Mouse (Mus musculus): ENCODE measurements around the gene Vps53.
A peak's percentile ranks its signal among the peaks of the same experiment; 100 is the strongest.

The Vps53 gene

DNA sequence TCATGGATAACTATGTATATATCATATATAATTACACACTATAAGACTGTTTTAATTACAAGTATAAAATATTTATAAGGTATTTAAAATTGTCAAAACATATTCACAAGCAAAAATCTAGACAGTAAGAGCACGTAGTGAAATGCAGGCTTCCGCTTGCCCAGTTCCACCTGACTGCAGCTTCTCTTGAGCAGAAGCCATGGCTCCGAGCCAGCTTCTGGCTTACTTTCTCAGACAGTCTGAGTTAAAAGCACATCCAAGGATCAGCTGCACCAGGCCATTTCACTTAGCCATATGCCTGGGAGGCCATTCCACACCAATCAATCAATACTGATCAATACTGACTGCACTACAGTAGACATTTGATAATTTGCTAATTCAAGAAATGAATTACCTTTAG lies 10.5 kb downstream of the Vps53 start:
- DNase-seq (ENCODE audit: low spot score in 2 of 2) = peak in 1 of 2 experiments; percentile 17

DNA sequence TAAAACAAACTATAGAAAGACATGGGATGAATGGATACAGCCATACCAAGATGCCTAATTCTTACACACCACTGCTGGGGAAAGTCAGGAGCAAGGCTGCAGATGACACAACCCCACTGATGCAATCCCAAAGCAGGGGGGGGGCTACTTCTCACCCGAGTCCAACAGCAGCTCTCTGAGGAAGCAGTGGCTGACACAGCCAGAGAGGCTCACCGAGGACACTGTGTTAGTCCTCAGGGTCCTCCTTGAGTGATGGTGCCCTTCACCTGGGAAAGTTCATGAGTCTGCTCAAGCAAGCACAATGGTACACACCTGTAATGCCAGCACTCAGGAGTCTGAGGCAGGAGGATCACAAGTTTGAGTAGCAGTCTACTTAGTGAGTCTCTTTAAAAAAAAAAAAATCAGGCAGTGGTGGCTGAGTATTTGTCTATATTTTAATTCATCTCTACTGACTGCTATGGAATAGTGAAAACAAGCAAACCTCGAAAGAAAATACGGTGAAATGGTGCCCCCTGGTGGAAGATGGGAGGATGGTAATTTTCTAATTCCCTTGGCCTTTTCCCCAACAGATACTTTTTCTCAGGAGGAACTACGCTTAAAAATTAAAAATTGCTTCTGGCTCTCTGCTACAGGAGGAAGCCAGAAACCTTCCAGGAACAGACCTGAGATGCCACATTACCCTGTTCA lies 12.2 kb downstream of the Vps53 start:
- DNase-seq (ENCODE audit: low spot score in 2 of 2) = peak; percentile 36 to 78

DNA sequence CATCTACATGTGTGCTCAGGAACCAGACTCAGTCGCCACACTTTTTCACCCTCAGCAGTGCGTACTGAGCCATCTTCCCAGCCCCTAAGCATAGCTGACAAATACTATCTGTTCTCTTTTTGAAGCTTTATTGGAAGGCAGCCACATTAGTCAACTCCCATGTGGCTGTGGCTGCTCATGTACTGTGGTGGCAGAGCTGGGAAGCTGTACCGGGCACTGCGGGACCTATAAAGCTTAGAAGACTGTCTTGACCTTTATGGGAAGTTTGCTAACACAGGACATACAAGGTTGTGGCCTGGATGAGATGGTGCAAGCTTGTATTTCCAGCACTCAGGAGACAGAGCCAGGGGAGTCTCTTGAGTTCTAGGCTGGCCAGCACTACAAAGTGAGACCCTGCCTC lies 12.8 kb downstream of the Vps53 start:
- no peak for DNase-seq (ENCODE audit: low spot score in 2 of 2)

DNA sequence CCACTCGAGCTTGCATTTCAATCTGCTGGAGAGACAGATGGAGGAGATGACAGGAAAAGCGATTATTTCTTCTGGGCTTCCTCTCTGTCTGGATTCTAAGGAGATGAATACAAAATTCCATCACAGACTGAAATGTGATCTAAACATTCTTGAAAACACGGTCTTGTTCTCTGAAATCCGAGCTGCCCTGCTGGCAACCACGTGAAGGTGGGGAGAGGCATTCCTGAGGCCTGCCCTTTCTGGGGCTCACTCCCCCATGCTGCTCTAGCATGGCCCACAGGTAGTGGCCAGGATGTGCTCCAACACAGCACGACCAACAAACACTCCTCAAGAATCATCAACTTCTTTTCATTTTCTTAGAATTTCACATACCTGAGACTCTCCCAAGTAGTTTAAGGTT lies 19.2 kb downstream of the Vps53 start:
- no peak for DNase-seq (ENCODE audit: low spot score in 2 of 2)

DNA sequence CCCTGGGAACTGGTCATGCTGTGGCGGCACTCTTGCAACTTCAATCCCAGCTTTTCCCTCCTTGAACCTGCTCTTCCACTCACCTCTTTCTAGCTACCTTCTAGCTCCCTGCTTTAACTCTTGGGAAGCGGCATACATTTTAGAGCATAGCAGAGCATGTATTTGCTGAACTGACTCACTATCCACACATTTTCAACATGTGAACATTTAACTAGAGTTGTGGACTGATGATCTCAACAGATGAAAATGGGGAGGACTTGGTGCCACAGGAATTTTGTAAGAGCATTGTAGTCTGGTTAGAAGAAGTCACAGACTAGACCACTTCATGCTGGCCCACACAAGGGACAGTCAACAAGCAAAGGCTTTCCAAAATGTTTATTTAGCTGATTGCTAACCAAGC lies 21.1 kb downstream of the Vps53 start:
- DNase-seq (ENCODE audit: low spot score in 2 of 2) = no peak

DNA sequence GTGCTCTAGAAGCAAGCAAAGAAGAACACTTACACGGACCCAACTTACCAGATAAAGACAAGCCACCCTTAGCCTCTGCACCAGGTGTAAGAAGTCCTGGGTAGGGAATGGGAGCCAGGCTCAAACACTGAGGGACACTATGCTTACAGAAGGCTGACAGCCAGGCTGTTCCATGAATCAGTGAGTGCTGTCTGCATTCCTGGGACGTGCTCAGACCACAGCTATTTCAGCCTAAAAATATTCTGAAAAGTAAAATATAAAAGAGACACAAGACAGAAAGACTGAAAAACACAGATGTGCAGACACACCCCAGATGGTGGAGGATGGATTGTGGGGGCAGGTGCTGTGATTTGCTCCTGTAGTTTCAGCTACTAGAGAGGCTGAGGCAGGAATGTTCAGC lies 24.6 kb downstream of the Vps53 start:
- no peak for DNase-seq (ENCODE audit: low spot score in 2 of 2)

GRCm38 (mm10) chr11:76154200-76154599 lies 25.2 kb downstream of the Vps53 start:
- DNase-seq (ENCODE audit: low spot score in 2 of 2) = no peak

DNA sequence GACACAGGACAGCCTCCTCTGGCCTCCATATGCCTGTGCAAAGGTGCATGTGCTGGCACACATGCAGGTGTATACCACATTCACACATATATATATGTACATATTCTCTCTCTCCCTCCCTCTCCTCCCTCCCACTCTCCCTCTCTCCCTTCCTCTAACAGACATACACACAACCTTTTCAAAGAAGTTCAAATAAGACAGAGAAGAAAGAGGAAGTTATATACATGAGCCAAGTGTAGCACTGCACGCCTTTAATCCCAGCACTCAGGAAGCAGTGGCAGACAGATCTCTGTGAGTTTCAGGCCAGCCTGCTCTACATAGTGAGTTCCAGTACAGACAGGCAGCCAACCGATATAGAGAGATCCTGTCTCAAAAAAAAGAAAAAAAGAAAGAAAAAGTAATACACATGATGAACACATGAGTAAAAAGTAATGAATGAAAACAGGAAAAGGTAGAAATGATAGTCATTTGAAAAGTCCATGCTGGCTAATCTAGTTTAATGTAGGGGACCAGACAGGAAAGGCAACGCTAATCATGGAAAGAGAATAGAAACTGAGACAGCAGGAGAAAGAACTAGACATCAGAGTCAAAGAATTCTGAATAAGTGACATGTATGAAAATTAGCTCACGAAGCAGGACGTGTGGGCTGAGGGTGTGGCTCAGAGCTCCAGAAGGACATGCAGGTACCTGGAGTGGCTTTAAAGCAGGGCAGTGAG lies 26.1 kb downstream of the Vps53 start:
- no peak for DNase-seq (ENCODE audit: low spot score in 2 of 2)

GRCm38 (mm10) chr11:76150980-76151379 lies 28.5 kb downstream of the Vps53 start:
- no peak for DNase-seq (ENCODE audit: low spot score in 2 of 2)

DNA sequence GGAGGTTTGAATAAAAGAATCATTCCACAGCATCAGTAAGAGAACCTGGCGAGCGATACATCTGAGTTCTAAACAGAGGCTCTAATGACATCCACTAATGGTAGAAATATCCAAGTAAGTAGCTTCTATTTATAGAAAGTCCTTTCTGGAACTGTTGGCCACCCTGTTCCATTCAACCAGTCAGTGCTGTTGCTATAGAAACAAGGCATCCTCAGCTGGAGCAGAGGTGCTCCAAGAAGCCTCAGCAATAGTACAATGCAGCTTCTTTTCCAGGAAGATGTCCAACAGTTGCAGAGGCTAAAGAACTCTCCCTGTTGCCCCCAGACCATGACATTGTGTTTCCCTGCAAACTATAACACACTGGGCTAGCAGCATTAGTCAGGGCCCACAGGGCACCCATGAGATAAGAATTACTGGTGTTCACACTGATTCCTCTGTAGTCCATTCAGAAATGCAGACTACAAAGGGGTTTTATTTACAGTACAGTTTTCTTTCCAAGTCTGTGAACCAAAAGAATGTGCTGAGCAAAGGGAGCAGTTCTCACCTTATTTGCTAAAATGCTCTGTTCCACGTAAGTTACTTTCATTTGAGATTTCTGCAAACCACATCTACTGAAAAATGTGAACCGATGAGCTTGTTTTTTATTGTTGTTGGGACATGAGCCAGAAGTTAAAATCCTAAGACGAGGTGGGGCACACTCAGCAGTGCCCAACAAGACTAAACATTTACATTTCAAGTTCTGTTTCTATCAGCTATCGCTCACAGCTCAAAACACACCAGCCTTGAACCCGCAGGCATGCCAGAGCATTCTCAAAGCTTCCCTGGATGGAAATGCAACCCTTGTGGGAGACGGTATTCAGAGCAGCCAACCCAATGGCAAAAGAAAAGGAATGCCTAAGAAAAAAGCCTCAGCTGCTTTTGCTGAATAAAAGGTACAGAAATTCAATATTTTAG lies 31.1 kb downstream of the Vps53 start:
- no peak for DNase-seq (ENCODE audit: low spot score in 2 of 2)

DNA sequence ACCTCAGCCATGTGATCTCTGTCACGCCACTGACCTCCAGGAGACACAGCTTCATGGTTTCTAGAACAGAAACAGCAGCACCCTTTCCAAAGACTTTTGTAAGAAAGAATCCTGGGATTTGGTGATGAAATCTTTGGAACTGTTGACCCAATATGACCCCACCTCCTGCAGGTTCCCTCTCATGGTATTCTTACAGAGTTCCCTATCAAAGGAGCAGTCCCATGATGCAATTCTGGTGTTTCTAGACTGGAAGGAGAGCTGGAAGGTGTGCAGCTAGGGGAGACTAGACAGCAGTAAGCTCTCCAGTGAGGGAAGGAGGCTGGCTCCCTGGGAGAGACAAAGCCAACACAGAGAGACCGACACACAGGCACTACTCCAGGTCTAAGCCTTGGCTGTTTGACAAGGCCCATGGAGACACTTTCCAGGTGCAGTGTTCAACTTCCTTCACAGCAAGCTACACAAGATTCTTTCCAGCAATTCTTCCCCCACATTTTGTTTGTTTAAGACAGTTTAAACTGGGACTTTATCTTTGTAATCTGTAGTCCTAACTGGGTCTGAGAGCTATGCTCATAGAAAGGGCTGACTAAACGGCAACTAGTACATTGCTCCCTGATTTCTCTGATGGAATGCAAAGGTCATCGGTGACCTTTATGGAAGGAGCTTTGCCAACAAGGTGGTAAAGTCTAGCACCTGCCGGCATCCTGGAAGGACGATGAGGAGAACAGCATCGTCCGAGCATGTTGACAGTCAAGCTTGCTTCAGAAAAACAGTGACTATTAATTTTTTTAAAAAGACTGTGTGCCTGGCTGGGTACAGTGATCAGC lies 33.0 kb downstream of the Vps53 start:
- DNase-seq (ENCODE audit: low spot score in 2 of 2) = no peak

DNA sequence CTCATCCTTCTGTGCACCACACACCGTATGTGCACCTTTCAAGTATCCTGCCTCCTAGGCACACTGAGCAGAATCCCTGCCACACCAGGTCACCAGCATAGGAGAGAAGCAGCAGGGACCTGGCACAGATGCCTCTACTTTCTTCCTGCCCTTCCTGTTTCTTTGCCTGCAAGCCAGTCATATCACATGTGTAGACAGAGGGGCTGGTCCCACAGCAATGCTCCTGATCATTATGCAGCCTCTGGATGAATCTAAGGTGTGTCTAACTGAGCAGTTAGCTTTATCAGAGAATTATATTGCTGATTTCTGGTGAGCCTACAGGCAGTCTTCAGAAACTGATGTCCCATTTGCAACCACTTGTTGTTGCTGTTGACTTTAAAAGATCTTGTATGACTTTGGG lies 34.3 kb downstream of the Vps53 start:
- no peak for DNase-seq (ENCODE audit: low spot score in 2 of 2)

GRCm38 (mm10) chr11:76144386-76144785 lies 35.1 kb downstream of the Vps53 start:
- no peak for DNase-seq (ENCODE audit: low spot score in 2 of 2)

- no peak for DNase-seq (ENCODE audit: low spot score in 2 of 2)
Measured at GRCm38 (mm10) chr11:76137996-76138395, 41.5 kb downstream of the Vps53 start.

- no peak for DNase-seq (ENCODE audit: low spot score in 2 of 2)
Measured at GRCm38 (mm10) chr11:76135641-76136437, 43.6 kb downstream of the Vps53 start.

DNA sequence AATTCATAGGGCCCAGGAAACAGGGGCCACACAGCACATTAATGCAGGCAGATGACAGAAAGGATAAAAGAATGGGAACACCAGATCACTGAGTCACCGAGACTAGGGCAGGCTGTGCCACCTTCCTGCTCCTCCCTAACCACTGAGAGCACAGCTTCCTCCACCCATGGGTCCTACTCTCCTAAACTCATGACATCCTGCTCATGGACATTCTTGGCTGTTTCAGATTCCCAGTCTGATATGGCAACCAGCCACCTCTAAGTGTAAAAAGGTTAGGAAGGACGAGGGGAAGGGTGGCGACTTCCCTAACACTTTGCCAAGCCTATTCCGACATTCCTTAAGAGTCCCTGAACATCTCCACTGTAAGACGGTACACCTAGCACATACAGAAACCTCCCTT lies 48.6 kb downstream of the Vps53 start:
- no peak for DNase-seq (ENCODE audit: low spot score in 2 of 2)

- DNase-seq (ENCODE audit: low spot score in 2 of 2) = no peak
Measured at GRCm38 (mm10) chr11:76125386-76125785, 54.1 kb downstream of the Vps53 start.

DNA sequence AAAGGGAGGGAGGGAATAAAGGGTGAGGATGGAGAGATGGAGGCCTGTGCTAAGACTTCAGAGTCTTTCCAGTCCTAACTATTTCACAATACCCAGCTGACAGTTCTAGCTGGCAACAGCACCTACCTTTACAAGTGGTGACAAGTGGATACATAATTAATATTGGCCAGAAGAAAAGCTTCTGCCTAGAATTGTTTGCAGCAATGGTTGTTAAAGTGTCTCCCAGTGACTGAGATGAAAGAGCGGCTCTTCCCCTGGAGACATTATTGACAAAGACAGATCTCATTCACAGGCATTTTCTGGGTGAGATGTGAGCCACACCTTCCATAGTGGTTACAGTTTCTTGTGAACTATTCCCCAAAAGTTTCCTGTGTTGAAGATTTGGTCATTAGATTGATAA lies 55.9 kb downstream of the Vps53 start:
- no peak for DNase-seq (ENCODE audit: low spot score in 2 of 2)

- no peak for DNase-seq (ENCODE audit: low spot score in 2 of 2)
Measured at GRCm38 (mm10) chr11:76122571-76122970, 56.9 kb downstream of the Vps53 start.

GRCm38 (mm10) chr11:76121086-76121485 lies 58.4 kb downstream of the Vps53 start:
- DNase-seq (ENCODE audit: low spot score in 2 of 2) = no peak

All from cerebellum, postnatal 4 days (tissue).